Mouse (Mus musculus) thymus, postnatal 10 days (tissue): ENCODE measurements around the gene Vmn1r221.
"Not testable (repeated sequence)": the region's sequence is repeated elsewhere in the genome, so short reads cannot be mapped to it uniquely, and the experiment has no call there.

Experiments
- DNase-seq, 2 experiments: peaks; one replicate each; pipeline ENCODE4 v3.0.0; 2021; ENCODE audit warnings: low spot score in 2 of 2

The Vmn1r221 gene

DNA sequence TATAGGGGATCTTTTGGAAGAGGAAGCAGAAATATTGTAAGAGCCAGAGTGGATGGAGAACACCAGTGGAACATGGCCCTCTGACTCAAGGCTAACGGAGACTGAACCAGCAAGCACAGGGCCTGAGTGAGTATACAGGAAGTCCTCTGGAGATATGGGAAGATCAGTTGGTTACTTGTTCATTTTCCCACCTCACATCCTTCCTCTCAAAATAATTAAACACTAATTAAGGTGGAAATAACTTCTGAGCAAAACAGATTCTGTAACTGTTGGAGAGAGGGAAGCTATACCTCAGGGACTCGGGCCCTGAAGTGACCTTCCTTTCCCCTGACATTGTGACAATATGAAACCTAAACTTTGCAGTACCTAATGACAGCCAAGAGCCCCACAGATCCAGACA is at the start of gene Vmn1r221:
Vmn1r221 (plus strand) TSS at position 301 of the 400 bp plus-strand sequence.
- not testable (repeated sequence) for DNase-seq

DNA sequence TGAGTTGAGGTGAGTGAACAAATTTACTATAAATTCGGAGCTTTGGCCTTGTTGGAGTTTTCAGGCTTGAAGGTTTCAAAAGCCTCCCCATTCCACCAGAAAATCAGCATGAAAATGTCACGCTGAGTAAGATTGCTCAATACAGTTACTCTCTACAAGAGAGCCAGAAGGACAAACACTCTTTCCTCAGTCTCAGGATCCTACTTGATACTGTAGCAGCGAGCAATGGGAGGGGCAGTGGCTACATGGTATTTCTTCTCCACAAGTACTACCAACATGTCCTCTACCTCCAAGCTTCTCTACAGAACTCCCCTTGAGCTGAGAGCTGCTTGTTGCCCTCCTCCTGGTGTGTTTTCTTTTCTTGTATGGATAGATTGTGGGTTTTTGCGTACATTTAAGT is 47.5 kb upstream of the Vmn1r221 start:
- DNase-seq: not testable (repeated sequence)

DNA sequence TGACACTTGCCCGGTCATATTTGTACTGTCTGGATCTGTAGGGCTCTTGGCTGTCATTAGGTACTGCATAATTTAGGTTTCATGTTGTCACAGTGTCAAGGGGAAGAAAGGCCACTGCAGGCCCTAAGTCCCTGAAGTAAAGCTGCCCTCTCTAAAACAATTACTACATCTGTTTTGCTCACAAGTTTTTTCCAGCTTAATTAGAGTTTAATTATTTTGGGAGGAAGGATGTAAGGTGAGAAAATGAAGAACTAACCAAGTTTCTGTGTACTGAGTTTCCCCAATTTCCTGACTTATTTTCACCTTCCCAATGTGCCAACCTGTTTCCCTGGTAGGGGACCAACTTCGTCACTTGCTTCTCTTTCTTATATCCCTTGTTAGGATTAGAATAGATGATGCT is 26.1 kb upstream of the Vmn1r221 start, which contains the start of gene Vmn1r220:
Vmn1r220 (minus strand) TSS at position 101 of the 400 bp plus-strand sequence.
- no peak for DNase-seq

DNA sequence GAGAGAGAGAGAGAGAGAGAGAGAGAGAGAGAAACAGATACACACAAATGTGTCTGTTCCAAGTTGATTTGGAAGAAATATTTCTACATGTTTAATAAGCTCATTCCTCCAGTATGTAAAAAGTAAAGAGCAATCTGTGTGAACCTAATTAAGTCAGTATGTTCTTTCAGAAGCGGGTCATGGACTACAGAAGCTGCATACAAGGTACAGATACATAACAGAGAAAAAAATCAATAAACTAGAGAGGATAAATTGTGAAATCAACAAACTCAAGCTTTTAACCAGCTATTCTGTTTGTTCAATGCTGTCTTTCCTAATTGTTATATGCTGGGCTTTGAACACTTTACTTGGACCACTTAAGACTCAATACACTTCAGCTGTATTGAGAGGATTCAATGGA is 10.0 kb upstream of the Vmn1r221 start:
- not testable (repeated sequence) for DNase-seq

- not testable (repeated sequence) for DNase-seq
Observed at GRCm38 (mm10) chr13:23235847-23236246, 21.9 kb downstream of the Vmn1r221 start, which contains the start of gene Vmn1r222. Gene Vmn1r222, minus strand, starts transcription at chr13:23235947.

GRCm38 (mm10) chr13:23246834-23247233 is 32.9 kb downstream of the Vmn1r221 start, which contains the start of gene Vmn1r223:
Gene Vmn1r223, plus strand, starts transcription at chr13:23247134.
- not testable (repeated sequence) for DNase-seq

GRCm38 (mm10) chr13:23258546-23259048 is 44.7 kb downstream of the Vmn1r221 start:
- DNase-seq: no peak

GRCm38 (mm10) chr13:23268606-23269005 is 54.7 kb downstream of the Vmn1r221 start:
- not testable (repeated sequence) for DNase-seq

DNA sequence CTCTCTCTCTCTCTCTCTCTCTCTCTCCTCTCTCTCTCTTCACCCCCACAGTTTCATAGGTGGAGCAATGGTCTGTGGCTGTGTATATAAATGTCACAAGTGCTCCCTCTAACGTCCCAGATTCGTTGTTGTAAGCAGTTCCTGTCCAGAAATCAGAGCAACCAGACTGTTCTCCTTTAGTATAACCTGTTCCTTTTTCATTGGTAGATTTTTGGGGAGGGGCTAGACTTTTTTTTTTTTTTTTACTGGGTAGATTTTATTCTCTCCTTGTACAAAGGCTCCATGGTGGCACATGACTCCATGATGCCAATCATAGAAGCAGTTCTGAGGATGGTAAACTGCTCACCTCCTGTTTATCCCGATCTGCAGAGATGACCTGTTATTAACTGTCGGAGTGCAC is 55.2 kb downstream of the Vmn1r221 start:
- DNase-seq: not testable (repeated sequence)

DNA sequence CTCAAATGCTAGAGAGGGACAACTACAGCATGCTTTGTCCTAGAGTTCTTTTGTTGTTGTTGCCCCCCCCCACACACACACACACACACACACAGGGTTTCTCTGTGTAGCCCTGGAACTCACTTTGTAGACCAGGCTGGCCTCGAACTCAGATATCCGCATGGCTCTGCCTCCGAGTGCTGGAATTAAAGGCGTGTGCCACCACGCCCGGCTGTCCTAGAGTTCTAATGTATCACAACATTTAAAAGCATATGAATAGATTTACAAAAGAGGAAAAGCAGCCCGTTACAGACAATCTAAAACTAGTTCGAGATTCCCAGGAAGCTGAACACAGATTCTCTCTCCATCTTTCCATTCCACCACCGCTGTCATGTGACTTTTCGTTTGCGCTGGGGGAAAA is 55.8 kb downstream of the Vmn1r221 start:
- DNase-seq: no peak

DNA sequence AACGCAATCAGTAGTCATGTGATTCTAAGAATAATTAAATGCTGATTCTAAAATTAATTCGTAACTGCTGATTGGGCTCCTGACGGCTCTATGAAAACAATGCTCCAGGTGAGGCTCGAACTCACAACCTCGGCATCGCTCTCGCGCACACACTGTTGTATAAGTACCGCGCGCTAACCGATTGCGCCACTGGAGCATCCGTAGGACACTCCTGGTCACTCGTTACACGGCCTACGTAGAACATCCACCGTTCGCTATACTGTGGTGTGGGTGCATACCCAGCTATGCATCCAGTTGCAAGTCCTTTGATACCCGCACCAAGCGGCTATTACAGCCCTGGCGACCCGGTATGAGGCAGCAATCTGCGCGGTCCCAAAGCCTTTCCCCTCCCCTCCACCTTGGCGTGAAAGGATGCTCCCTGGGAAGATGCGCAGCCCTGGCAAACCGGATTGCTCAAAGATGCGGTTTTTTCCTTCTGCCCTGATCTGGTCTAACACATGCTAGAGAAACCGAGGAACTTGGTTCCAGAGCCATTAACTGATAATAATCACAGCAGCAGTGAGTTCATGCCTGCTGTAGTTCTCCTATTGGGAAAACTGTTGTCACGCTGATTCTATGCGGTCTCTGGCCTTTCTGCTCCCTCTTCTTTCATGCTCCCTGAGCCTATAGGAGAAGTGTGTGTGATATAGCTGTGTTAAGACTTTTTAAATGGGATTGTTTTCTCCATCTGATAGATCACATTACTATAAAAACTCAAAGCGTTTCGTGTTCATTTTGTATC is 56.6 kb downstream of the Vmn1r221 start:
- no peak for DNase-seq
